Mouse (Mus musculus) olfactory bulb, adult 2 months (tissue): ENCODE data around the gene Cdc37.

Source experiments
- CTCF ChIP-seq: fragments of 200-500 bp; IDR thresholded peaks from 2 replicates; pipeline ENCODE4 v1.5.1; 2012; ENCODE audit warnings: low read depth, mild to moderate bottlenecking, low read length, moderate library complexity; ENCODE audit not compliant: insufficient read depth
- POLR2A ChIP-seq: fragments of 200-500 bp; IDR thresholded peaks from 2 replicates; pipeline ENCODE4 v1.6.1; 2012; ENCODE audit warnings: mild to moderate bottlenecking, low read depth, low read length, moderate library complexity; ENCODE audit not compliant: insufficient read depth

DNA sequence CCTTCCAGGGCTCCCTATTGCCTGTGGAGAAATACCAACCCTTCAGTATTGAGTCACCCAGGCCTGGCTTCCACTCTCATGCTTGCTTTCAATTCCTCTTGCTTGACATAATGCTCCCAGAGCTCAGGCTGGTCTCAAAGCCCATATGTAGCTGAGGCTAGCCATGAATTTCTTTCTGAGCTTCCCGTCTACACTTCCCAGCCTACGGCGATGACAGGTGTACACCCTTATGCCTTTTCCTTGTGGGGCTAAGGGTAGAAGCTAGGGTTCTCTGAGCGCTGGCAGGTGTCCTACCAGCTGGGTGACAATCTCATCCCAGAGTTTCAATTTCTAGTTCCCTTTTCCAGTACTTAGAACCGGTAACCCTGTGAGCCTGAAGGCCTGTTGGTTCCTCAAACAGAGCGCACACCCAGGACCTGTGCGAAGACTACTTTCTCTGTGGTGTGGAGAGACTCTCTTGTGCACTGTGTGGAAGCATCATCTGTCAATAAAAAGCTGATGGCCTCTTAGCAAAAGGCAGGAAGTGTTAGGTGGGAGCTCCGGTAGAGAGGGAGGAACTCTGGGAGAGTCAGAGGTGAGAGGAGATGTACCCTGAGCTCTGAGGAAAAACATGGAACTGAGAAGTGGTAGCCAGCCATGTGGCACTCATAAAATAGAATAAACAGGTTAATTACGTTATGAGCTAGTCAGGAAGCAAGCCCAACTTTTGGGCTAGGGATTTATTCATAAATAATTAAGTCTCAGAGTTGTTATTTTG lies 24.1 kb downstream of the Cdc37 start:
- TF ChIP-seq CTCF (no peak), POLR2A (no peak)
